Mouse (Mus musculus): Measurements from ENCODE around the gene Eps8l1. TPM values are rescaled to one million over a fixed set of nuclear protein-coding genes. Genes with fewer than 3 reads are reported as not detected.

The Eps8l1 gene
- polyA plus RNA-seq, 1 experiment: 15.0 TPM

- no peak overlapping the region; the same call in 1 of the 2 replicates for H3K4me3 ChIP-seq (ENCODE audit: insufficient read depth, low read length)
- no peaks in the 10 kb centered on the region for H3K4me1 ChIP-seq (ENCODE audit: control insufficient read depth, insufficient read depth, low read length)
- H3K27ac ChIP-seq (ENCODE audit: insufficient read depth, low read length): no peak overlapping the region
- no peak for TF ChIP-seq CTCF (IDR thresholded peaks at IDR 0.05; ENCODE audit: extremely low read depth, insufficient read depth, low read length)
- no peak for TF ChIP-seq POLR2A (IDR thresholded peaks at IDR 0.05; ENCODE audit: extremely low read depth, insufficient read depth, low read length)
These were observed 66.8 kb downstream of the Eps8l1 start for GRCm38 (mm10) chr7:4527302-4527689.

Other genes with a start within 250 kb of the Eps8l1 start
- 0.13 TPM in 2 replicates for gene Lilra5, start 222.9 kb upstream of the Eps8l1 start, polyA plus RNA-seq (2012; rRNA removed)
- not detected in 2 replicates for gene Ncr1, start 123.0 kb upstream of the Eps8l1 start, polyA plus RNA-seq (2012; rRNA removed)
- not detected in 2 replicates for gene Gp6, start 62.9 kb upstream of the Eps8l1 start, polyA plus RNA-seq (2012; rRNA removed)
- gene Rdh13, start 15.0 kb upstream of the Eps8l1 start, polyA plus RNA-seq (2012; rRNA removed): 22.8 and 26.1 TPM in 2 replicates
- gene Ppp1r12c, start 41.0 kb downstream of the Eps8l1 start, polyA plus RNA-seq (2012; rRNA removed): 105 and 107 TPM in 2 replicates
- gene Tnnt1, start 55.7 kb downstream of the Eps8l1 start, polyA plus RNA-seq (2012; rRNA removed): 9.6 and 10.1 TPM in 2 replicates
- gene Tnni3, start 63.6 kb downstream of the Eps8l1 start, polyA plus RNA-seq (2012; rRNA removed): 1.3 and 1.9 TPM in 2 replicates
- gene Dnaaf3, start 71.8 kb downstream of the Eps8l1 start, polyA plus RNA-seq (2012; rRNA removed): 1.0 and 1.3 TPM in 2 replicates
- 218 and 229 TPM in 2 replicates for gene Syt5, start 86.9 kb downstream of the Eps8l1 start, polyA plus RNA-seq (2012; rRNA removed)
- gene Ptprh, start 143.4 kb downstream of the Eps8l1 start, polyA plus RNA-seq (2012; rRNA removed): 1.0 and 1.6 TPM in 2 replicates
- 29.0 and 31.5 TPM in 2 replicates for gene Tmem86b, start 170.7 kb downstream of the Eps8l1 start, polyA plus RNA-seq (2012; rRNA removed)
- 143 and 145 TPM in 2 replicates for gene Ppp6r1, start 198.3 kb downstream of the Eps8l1 start, polyA plus RNA-seq (2012; rRNA removed)
- gene Hspbp1, start 224.4 kb downstream of the Eps8l1 start, polyA plus RNA-seq (2012; rRNA removed): 107 and 108 TPM in 2 replicates
- 305 and 330 TPM in 2 replicates for gene Brsk1, start 229.9 kb downstream of the Eps8l1 start, polyA plus RNA-seq (2012; rRNA removed)

All from cortical plate, adult 2 months (tissue).